Mouse (Mus musculus): ENCODE measurements around the gene Gm28490. TPM values are rescaled to one million over a fixed set of nuclear protein-coding genes. Genes with fewer than 3 reads are reported as not detected.

Gm28490 gene
- polyA plus RNA-seq (2021; fragmentation: Nextera tagmentation), result not detected in 2 replicates
- long read RNA-seq, experiment 1, result 0 reads
- long read RNA-seq, experiment 2, result 0 reads

GRCm38 (mm10) chrY:31634656-31635055 is at the start of gene Gm28490:
Gene Gm28490 (minus strand): TSS chrY:31634756.

